Mouse (Mus musculus): ENCODE results near the gene Tex2. TPM values are rescaled to one million over a fixed set of nuclear protein-coding genes. Genes with fewer than 3 reads are reported as not detected.

Gene Tex2
- polyA plus RNA-seq, 1 experiment from 2014 or later: 12.2 TPM

DNA sequence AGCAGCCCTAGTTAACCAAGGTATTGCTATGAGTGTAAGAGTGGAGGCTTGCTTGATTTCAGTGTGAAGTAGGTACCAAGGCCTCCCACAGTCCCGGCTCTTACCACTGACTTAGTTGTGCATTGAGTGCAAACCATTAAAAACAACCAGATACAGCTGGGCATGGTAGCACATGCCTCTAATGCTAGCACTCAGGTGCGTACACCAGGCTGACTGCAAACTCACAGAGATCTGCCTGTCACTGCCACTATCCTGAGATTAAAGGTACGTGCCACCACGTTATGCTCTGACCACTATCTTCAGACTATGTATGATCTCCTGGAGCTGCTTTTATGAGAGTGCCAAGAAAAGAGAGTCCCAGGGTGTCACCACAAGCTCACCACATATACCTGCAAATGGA, 67.1 kb downstream of the Tex2 start:
- ATAC-seq (ENCODE audit: insufficient read depth, low FRiP score, low TSS enrichment): no peak
- 98% methylated on average over 4 of the region's 4 CpGs for WGBS
- Histone ChIP-seq H3K27me3 (ENCODE audit: control insufficient read depth, insufficient read depth, low read length) (no peaks in the 10 kb centered on the region), H3K9ac (ENCODE audit: low read length) (no peak overlapping the region), H3K36me3 (ENCODE audit: control insufficient read depth, insufficient read depth, low read length) (no peaks in the 10 kb centered on the region; the same call in 1 of the 2 replicates), H3K4me3 (ENCODE audit: low read depth, low read length) (no peak overlapping the region), H3K27ac (ENCODE audit: low read depth, low read length) (no peak overlapping the region), H3K9me3 (ENCODE audit: control insufficient read depth, low read length) (no peaks in the 10 kb centered on the region), H3K4me2 (ENCODE audit: low read depth) (no peak overlapping the region), H3K4me1 (ENCODE audit: control insufficient read depth, insufficient read depth, low read length) (no peaks in the 10 kb centered on the region)
- no peak for DNase-seq (ENCODE audit: low spot score)

DNA sequence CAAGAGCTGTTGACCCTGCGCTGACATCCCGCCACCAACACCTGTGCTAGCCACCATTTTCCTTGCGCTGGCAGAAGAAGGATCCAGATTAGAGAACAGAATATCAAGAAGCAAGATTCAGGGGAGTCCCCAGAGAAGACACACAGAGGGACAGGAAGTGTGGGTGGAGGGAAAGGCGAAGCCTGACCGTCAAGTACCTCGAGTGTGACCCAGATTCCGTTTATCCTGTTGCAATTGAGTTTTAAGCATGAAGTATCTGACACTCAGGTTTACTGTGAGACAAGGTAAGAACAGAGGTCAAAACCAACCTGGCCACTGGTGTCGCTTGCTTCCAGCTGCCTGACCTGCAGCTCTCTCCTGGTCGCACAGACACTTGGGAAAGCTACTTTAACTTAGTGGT, 68.3 kb downstream of the Tex2 start:
- Histone ChIP-seq H3K27ac (ENCODE audit: low read depth, low read length) (no peak overlapping the region), H3K4me2 (ENCODE audit: low read depth) (no peak overlapping the region), H3K4me3 (ENCODE audit: low read depth, low read length) (no peak overlapping the region), H3K27me3 (ENCODE audit: control insufficient read depth, insufficient read depth, low read length) (no peaks in the 10 kb centered on the region), H3K36me3 (ENCODE audit: control insufficient read depth, insufficient read depth, low read length) (no peaks in the 10 kb centered on the region; the same call in 1 of the 2 replicates), H3K9ac (ENCODE audit: low read length) (no peak overlapping the region), H3K4me1 (ENCODE audit: control insufficient read depth, insufficient read depth, low read length) (no peaks in the 10 kb centered on the region), H3K9me3 (ENCODE audit: control insufficient read depth, low read length) (no peaks in the 10 kb centered on the region)
- WGBS: 90% methylated on average over 9 of the region's 9 CpGs
- DNase-seq (ENCODE audit: low spot score) (no peak), ATAC-seq (ENCODE audit: insufficient read depth, low FRiP score, low TSS enrichment) (no peak)

DNA sequence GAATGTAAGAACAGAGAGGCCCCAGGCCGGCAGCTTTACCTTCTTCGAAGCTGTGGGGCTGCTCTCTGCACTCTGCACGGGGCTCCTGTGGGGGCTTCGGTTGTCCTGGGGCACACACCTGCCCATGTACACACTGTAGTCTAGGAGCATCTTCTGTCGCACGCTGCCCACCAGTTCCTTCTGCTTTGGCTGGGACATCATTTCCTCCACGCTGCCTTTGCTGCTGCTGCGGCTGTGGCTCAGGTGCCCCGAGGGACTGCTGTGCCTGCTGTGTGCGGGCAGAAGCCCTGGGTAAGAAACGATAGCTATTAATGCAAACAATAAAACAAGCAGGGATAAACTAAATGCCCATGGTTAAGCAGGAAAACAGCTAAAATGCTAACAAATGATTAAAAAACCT, 69.1 kb downstream of the Tex2 start:
- Histone ChIP-seq H3K9ac (ENCODE audit: low read length) (no peak overlapping the region), H3K4me2 (ENCODE audit: low read depth) (no peak overlapping the region), H3K27me3 (ENCODE audit: control insufficient read depth, insufficient read depth, low read length) (no peaks in the 10 kb centered on the region), H3K36me3 (ENCODE audit: control insufficient read depth, insufficient read depth, low read length) (no peaks in the 10 kb centered on the region; the same call in 1 of the 2 replicates), H3K27ac (ENCODE audit: low read depth, low read length) (no peak overlapping the region), H3K4me3 (ENCODE audit: low read depth, low read length) (no peak overlapping the region), H3K9me3 (ENCODE audit: control insufficient read depth, low read length) (no peaks in the 10 kb centered on the region), H3K4me1 (ENCODE audit: control insufficient read depth, insufficient read depth, low read length) (no peaks in the 10 kb centered on the region)
- DNase-seq (ENCODE audit: low spot score): no peak
- ATAC-seq (ENCODE audit: insufficient read depth, low FRiP score, low TSS enrichment): no peak
- WGBS: 90% methylated on average over 11 of the region's 11 CpGs

DNA sequence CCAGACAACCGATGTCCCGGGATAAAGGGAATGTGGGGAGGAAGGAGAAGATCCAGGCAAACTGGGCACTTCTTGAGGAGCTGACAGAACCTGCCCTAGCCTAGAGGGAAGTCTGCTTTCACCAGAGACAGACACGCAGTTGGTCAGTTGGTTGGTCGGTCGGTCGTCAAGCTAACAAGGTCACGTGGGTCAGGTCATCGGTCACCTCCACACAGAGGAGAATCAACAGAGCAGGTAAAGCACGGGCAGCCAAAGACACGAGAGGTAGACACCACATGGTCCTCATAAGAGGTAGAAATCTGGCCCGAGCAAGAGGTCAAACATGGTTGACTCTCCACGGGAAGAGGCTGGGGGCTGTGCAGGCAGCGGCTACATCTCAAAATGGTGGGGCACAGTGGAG, 70.2 kb downstream of the Tex2 start:
- H3K4me3 ChIP-seq (ENCODE audit: low read depth, low read length): no peak overlapping the region

DNA sequence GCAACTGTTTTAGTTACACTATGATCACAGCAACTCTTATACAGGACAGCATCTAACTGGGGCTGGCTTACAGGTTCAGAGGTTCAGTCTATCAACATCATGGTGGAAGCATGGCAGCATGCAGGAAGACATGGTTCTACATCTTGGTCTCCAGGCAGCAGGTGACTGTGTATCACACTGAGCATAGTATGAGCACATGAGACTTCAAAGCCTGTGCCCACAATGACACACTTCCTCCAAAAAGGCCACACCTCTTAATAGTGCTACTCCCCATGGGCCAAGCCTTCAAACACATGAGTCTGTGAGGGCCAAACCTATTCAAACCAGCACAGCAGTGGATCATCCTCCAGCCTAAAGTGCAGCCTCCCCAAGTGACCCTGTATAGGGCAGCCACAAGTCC, 70.8 kb downstream of the Tex2 start:
- H3K9me3 ChIP-seq (ENCODE audit: control insufficient read depth, low read length): no peaks in the 10 kb centered on the region
- DNase-seq (ENCODE audit: low spot score): no peak
- no peaks in the 10 kb centered on the region for H3K4me1 ChIP-seq (ENCODE audit: control insufficient read depth, insufficient read depth, low read length)
- H3K9ac ChIP-seq (ENCODE audit: low read length): no peak overlapping the region
- no peak overlapping the region for H3K4me2 ChIP-seq (ENCODE audit: low read depth)
- no peak for ATAC-seq (ENCODE audit: insufficient read depth, low FRiP score, low TSS enrichment)
- no peaks in the 10 kb centered on the region for H3K27me3 ChIP-seq (ENCODE audit: control insufficient read depth, insufficient read depth, low read length)
- H3K27ac ChIP-seq (ENCODE audit: low read depth, low read length): no peak overlapping the region
- no peaks in the 10 kb centered on the region; the same call in 1 of the 2 replicates for H3K36me3 ChIP-seq (ENCODE audit: control insufficient read depth, insufficient read depth, low read length)
- no peak overlapping the region for H3K4me3 ChIP-seq (ENCODE audit: low read depth, low read length)

More for the DNA sequence above, 70.2 kb downstream of the Tex2 start:
- no peaks in the 10 kb centered on the region for H3K4me1 ChIP-seq (ENCODE audit: control insufficient read depth, insufficient read depth, low read length)
- ATAC-seq (ENCODE audit: insufficient read depth, low FRiP score, low TSS enrichment) (no peak), DNase-seq (ENCODE audit: low spot score) (no peak)
- no peak overlapping the region for H3K9ac ChIP-seq (ENCODE audit: low read length)
- H3K4me2 ChIP-seq (ENCODE audit: low read depth): no peak overlapping the region
- 91% methylated on average over 13 of the region's 13 CpGs for WGBS
- no peaks in the 10 kb centered on the region for H3K27me3 ChIP-seq (ENCODE audit: control insufficient read depth, insufficient read depth, low read length)
- no peaks in the 10 kb centered on the region; the same call in 1 of the 2 replicates for H3K36me3 ChIP-seq (ENCODE audit: control insufficient read depth, insufficient read depth, low read length)
- no peak overlapping the region for H3K27ac ChIP-seq (ENCODE audit: low read depth, low read length)
- no peaks in the 10 kb centered on the region for H3K9me3 ChIP-seq (ENCODE audit: control insufficient read depth, low read length)

DNA sequence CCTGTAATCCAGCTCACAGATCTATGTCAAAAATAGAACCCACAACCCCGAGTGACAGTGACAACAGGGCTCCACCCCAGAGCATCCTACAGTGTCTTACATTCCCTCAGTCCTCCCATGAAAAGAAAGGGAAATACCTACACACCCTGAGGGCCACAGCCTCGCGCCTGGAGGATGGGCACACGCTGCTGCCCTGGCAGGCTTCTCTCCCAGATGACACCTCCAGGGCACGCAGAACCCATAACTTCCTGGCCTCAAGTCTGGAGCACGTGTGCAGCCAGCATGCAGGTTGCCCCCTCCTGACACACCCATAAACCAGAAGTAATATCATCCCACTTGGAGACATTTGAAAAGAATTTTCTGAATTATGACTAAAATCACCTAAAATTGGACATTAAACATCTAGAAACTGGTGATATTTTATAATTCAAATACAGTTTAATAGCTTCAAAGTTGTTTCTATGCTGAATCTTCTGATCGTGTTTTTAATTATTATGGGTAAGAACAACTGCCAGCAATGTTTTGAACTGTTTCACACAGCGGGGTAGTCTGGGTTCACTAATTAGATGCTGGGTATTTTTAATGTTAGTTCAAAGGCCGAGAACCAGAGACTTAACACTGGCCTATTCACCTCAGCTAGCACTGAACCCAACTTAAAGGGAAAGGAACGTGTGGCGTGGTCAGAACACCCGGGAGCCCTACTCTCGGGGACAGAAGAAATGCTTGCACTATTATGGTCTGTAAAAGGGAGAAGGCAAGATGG, 72.5 kb downstream of the Tex2 start:
- no peak overlapping the region for H3K9ac ChIP-seq (ENCODE audit: low read length)
- H3K4me2 ChIP-seq (ENCODE audit: low read depth): no peak overlapping the region
- H3K4me3 ChIP-seq (ENCODE audit: low read depth, low read length): no peak overlapping the region
- no peaks in the 10 kb centered on the region for H3K9me3 ChIP-seq (ENCODE audit: control insufficient read depth, low read length)
- no peaks in the 10 kb centered on the region for H3K27me3 ChIP-seq (ENCODE audit: control insufficient read depth, insufficient read depth, low read length)
- ATAC-seq (ENCODE audit: insufficient read depth, low FRiP score, low TSS enrichment) (no peak), DNase-seq (ENCODE audit: low spot score) (no peak)
- no peak overlapping the region for H3K27ac ChIP-seq (ENCODE audit: low read depth, low read length)
- no peaks in the 10 kb centered on the region for H3K4me1 ChIP-seq (ENCODE audit: control insufficient read depth, insufficient read depth, low read length)
- H3K36me3 ChIP-seq (ENCODE audit: control insufficient read depth, insufficient read depth, low read length): no peaks in the 10 kb centered on the region; the same call in 1 of the 2 replicates
- 83% methylated on average over 13 of the region's 13 CpGs for WGBS

DNA sequence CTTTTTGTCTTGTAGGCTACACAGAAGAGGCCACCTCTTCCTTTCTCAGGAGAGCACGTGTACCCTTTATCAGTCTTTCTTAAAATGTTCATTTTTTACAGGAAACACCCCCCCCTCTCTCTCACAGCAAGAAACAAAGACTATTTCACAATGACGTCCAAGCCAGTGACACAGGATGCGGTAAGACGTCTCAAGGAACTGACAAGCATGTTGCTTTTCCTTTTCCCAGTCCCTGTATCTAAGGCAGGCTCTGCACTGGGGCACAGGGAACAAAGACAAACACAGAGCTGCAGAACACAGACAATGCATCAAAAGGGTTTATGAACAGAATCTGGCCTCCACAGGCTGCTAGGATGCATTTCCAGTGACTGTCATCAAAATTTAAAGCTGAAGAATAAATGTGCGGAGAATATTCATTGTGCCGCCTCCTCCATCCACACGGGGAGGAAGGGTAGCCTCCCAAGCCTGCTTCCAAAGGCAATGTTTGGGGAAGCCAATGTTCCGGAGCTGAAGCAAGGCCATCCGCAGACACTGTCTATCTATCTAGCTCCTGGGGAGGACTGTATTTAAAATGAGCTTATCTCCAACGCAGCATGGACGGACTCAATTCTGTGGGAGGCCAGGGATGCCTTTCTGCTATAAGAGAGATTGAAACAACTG, 76.8 kb downstream of the Tex2 start:
- Histone ChIP-seq H3K9ac (ENCODE audit: low read length) (no peak overlapping the region), H3K27ac (ENCODE audit: low read depth, low read length) (peak overlapping the region; percentile 29; the same call in 1 of the 2 replicates), H3K4me3 (ENCODE audit: low read depth, low read length) (no peak overlapping the region), H3K27me3 (ENCODE audit: control insufficient read depth, insufficient read depth, low read length) (no peaks in the 10 kb centered on the region), H3K4me1 (ENCODE audit: control insufficient read depth, insufficient read depth, low read length) (no peaks in the 10 kb centered on the region; the same call in 1 of the 2 replicates), H3K36me3 (ENCODE audit: control insufficient read depth, insufficient read depth, low read length) (no peaks in the 10 kb centered on the region), H3K9me3 (ENCODE audit: control insufficient read depth, low read length) (no peaks in the 10 kb centered on the region), H3K4me2 (ENCODE audit: low read depth) (no peak overlapping the region)
- ATAC-seq (ENCODE audit: insufficient read depth, low FRiP score, low TSS enrichment): no peak
- no peak for DNase-seq (ENCODE audit: low spot score)
- WGBS: 79% methylated on average over 11 of the region's 11 CpGs

DNA sequence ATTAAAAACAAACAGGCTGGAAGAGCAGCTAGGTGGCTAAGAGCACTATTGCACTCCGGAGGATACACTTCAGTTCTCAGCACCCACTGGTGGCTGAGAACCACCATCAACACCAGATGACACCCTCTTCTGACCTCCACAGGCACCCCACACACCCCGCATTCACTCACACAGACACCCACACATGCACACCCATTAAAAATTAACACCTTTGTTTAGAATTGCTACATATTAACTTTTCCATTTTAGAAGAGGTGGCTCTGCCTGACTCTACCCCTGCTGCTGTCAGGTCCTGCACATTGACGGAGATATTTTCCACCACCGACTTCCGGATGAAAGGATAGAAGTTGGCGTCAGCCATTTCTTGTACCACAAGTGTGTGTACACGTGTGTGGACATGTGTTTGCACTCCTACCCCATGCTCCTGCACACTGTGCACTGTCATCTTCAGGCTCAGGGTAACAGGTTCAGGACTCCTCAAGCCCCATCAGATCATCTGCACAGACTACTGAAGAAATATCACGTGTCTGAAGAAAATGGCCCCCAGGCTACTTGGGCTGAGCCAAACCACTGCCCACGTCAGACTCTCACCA, 77.5 kb downstream of the Tex2 start:
- ATAC-seq (ENCODE audit: insufficient read depth, low FRiP score, low TSS enrichment) (no peak), DNase-seq (ENCODE audit: low spot score) (no peak)
- Histone ChIP-seq H3K27ac (ENCODE audit: low read depth, low read length) (no peak overlapping the region), H3K4me1 (ENCODE audit: control insufficient read depth, insufficient read depth, low read length) (no peaks in the 10 kb centered on the region; the same call in 1 of the 2 replicates), H3K4me3 (ENCODE audit: low read depth, low read length) (no peak overlapping the region), H3K9me3 (ENCODE audit: control insufficient read depth, low read length) (no peaks in the 10 kb centered on the region), H3K9ac (ENCODE audit: low read length) (no peak overlapping the region), H3K4me2 (ENCODE audit: low read depth) (no peak overlapping the region), H3K36me3 (ENCODE audit: control insufficient read depth, insufficient read depth, low read length) (no peaks in the 10 kb centered on the region), H3K27me3 (ENCODE audit: control insufficient read depth, insufficient read depth, low read length) (no peaks in the 10 kb centered on the region)
- WGBS: 84% methylated on average over 9 of the region's 9 CpGs

Data from neural tube, embryonic 11.5 days (tissue).